Mouse (Mus musculus): ENCODE measurements around the gene Dennd1a.
"Not testable (repeated sequence)": the region's sequence is repeated elsewhere in the genome, so short reads cannot be mapped to it uniquely, and the experiment has no call there.

Gene Dennd1a

GRCm38 (mm10) chr2:37945598-37946336 lies 341.4 kb downstream of the Dennd1a start:
- DNase-seq, result no peak

GRCm38 (mm10) chr2:37942906-37943305 lies 344.3 kb downstream of the Dennd1a start:
- no peak for DNase-seq

- no peak for DNase-seq
Measured at GRCm38 (mm10) chr2:37941741-37942140, 345.4 kb downstream of the Dennd1a start.

GRCm38 (mm10) chr2:37940845-37941361 lies 346.3 kb downstream of the Dennd1a start:
- no peak for DNase-seq

GRCm38 (mm10) chr2:37939997-37940396 lies 347.2 kb downstream of the Dennd1a start:
- DNase-seq, result no peak

- DNase-seq, result not testable (repeated sequence)
Measured at GRCm38 (mm10) chr2:37936922-37937321, 350.3 kb downstream of the Dennd1a start.

GRCm38 (mm10) chr2:37932240-37932639 lies 354.9 kb downstream of the Dennd1a start:
- no peak for DNase-seq

- no peak for DNase-seq
Measured at GRCm38 (mm10) chr2:37931018-37931930, 355.9 kb downstream of the Dennd1a start.

- DNase-seq, result no peak
Measured at GRCm38 (mm10) chr2:37926133-37926503, 361.1 kb downstream of the Dennd1a start.

- peak; percentile 27 for DNase-seq
Measured at GRCm38 (mm10) chr2:37925413-37926132, 361.6 kb downstream of the Dennd1a start.

GRCm38 (mm10) chr2:37908721-37909506 lies 378.3 kb downstream of the Dennd1a start:
- DNase-seq, result no peak

GRCm38 (mm10) chr2:37908296-37908695 lies 378.9 kb downstream of the Dennd1a start:
- DNase-seq, result no peak

- no peak for DNase-seq
Measured at GRCm38 (mm10) chr2:37906261-37906660, 380.9 kb downstream of the Dennd1a start.

GRCm38 (mm10) chr2:37903286-37903685 lies 383.9 kb downstream of the Dennd1a start:
- DNase-seq, result no peak

GRCm38 (mm10) chr2:37883214-37883613 lies 404.0 kb downstream of the Dennd1a start:
- no peak for DNase-seq

GRCm38 (mm10) chr2:37881262-37881913 lies 405.8 kb downstream of the Dennd1a start:
- DNase-seq, result no peak

GRCm38 (mm10) chr2:37879697-37880096 lies 407.5 kb downstream of the Dennd1a start:
- no peak for DNase-seq

- DNase-seq, result no peak
Measured at GRCm38 (mm10) chr2:37872791-37873190, 414.4 kb downstream of the Dennd1a start.

GRCm38 (mm10) chr2:37869628-37870027 lies 417.6 kb downstream of the Dennd1a start:
- no peak for DNase-seq

GRCm38 (mm10) chr2:37867387-37867786 lies 419.8 kb downstream of the Dennd1a start:
- DNase-seq, result peak; percentile 6

GRCm38 (mm10) chr2:37857472-37857871 lies 429.7 kb downstream of the Dennd1a start:
- no peak for DNase-seq

GRCm38 (mm10) chr2:37856955-37857354 lies 430.2 kb downstream of the Dennd1a start:
- no peak for DNase-seq

Data from cerebellum, adult 8-10 months (tissue).